Mouse (Mus musculus) embryonic stem cell, embryonic (primary cell): ENCODE measurements around the gene Palm3.

Experiments used
- CTCF ChIA-PET, 4 experiments: fragments of 300-600 bp in 2 of 4; fragments of 350-600 bp in 2 of 4; sonication (Branson Sonifier 250); formaldehyde crosslinking; loops; one replicate each; lab custom pipeline; 2022; ENCODE audit warnings: inconsistent platforms in 2 of 4; lab: Charles Lee
- POLR2A ChIA-PET, 4 experiments: fragments of 300-600 bp in 2 of 4; fragments of 350-600 bp in 2 of 4; sonication (Branson Sonifier 250); formaldehyde crosslinking; loops; one replicate each; lab custom pipeline; 2022; ENCODE audit warnings: antibody characterized with exemption in 4 of 4, inconsistent platforms in 1 of 4; lab: Charles Lee

The Palm3 gene

DNA sequence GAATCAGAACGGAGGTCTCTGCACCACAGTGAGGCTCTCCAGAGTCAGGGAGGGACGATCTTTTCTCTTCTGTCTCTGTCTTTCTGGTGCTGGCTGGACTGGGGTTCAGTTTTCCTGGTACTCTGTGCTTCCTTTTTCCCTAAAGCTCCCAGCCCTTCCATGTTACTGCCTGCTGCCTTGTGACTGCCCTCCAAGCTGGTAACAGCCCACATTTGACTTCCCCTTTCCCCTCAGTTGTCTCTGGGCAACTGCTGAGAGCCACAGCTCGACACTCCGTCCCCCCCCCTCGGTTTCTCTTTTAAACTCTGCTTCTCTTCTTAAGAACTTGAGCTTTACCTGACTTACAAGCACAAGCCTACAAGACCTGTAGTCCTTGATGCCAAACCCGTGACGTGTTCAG lies 32.0 kb upstream of the Palm3 start:
- CTCF ChIA-PET: interaction anchor here in 3 of 4 experiments (0.6 to 1.9 kb wide), 5 partner anchors 8 to 95 kb away, joined by 3 to 6 read pairs (median 4); partner anchors contain the start of gene Asf1b (in 1 of the 3)
- POLR2A ChIA-PET: interaction anchor here in 3 of 4 experiments (0.6 to 3.9 kb wide), 7 partner anchors 10 to 85 kb away, joined by 3 to 17 read pairs (median 3); partner anchors contain the start of genes 1700067K01Rik (in 1 of the 3), Asf1b (in 1 of the 3) and Gm10644 (in 1 of the 3)

- ChIA-PET POLR2A (no interaction called here), CTCF (no interaction called here)
These were observed 31.1 kb upstream of the Palm3 start for GRCm38 (mm10) chr8:83990170-83990569.

- POLR2A ChIA-PET: no interaction called here
- CTCF ChIA-PET: no interaction called here
These were observed 28.8 kb upstream of the Palm3 start for GRCm38 (mm10) chr8:83992488-83992887.

- ChIA-PET CTCF (interaction anchor here in 1 of 4 experiments (0.5 kb wide), 1 partner anchor 24 kb away, joined by 3 read pairs; no protein-coding TSS in a partner anchor), POLR2A (interaction anchor here in 2 of 4 experiments (0.7 to 1.8 kb wide), 5 partner anchors 9 to 504 kb away, joined by 3 to 7 read pairs (median 4); partner anchors contain the start of genes Asf1b (in 2 of the 2) and Gm10644 (in 2 of the 2))
These were observed 27.2 kb upstream of the Palm3 start for GRCm38 (mm10) chr8:83994030-83994429.

GRCm38 (mm10) chr8:83995973-83996372 lies 25.3 kb upstream of the Palm3 start:
- CTCF ChIA-PET: no interaction called here
- POLR2A ChIA-PET: interaction anchor here in 3 of 4 experiments (0.7 to 3.3 kb wide), 4 partner anchors 13 to 281 kb away, joined by 3 to 20 read pairs (median 4); partner anchors contain the start of genes Ddx39 (in 2 of the 3), Asf1b (in 1 of the 3) and Gm10644 (in 1 of the 3)

GRCm38 (mm10) chr8:83996567-83997505 lies 24.4 kb upstream of the Palm3 start:
- CTCF ChIA-PET: interaction anchor here in 2 of 4 experiments (0.6 to 1.8 kb wide), 7 partner anchors 11 to 542 kb away, joined by 3 to 14 read pairs (median 5); partner anchors contain the start of genes Asf1b (in 2 of the 2) and Gm10644 (in 2 of the 2)
- POLR2A ChIA-PET: interaction anchor here in 3 of 4 experiments (0.6 to 3.3 kb wide), 11 partner anchors 9 to 282 kb away, joined by 3 to 20 read pairs (median 3); partner anchors contain the start of genes Asf1b (in 1 of the 3), Ddx39 (in 1 of the 3), Gm10644 (in 1 of the 3) and Rfx1 (in 1 of the 3)

DNA sequence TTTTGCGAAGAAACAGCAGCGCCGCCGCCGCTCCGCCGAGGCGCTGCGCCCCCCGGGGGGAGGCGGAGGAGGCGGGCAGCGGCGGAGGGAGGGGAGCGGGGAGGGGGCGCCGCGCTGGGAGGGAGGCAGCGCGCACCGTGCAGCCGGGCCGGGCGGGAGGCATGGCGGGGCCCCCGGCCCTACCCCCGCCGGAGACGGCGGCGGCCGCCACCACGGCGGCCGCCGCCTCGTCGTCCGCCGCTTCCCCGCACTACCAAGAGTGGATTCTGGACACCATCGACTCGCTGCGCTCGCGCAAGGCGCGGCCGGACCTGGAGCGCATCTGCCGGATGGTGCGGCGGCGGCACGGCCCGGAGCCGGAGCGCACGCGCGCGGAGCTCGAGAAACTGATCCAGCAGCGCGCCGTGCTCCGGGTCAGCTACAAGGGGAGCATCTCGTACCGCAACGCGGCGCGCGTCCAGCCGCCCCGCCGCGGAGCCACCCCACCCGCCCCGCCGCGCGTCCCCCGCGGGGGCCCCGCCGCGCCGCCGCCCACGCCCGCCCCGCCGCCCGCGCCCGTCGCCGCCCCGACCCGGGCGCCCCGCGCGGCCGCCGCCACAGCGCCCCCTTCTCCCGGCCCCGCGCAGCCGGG lies 23.6 kb upstream of the Palm3 start, which contains the start of gene Samd1:
TSS of gene Samd1 (plus strand) at position 162 of the 631 bp plus-strand sequence.
- POLR2A ChIA-PET: interaction anchor here (0.6 to 3.3 kb wide), 11 partner anchors 11 to 981 kb away, joined by 3 to 20 read pairs (median 3); partner anchors contain the start of genes Asf1b (in 1 of the 4), Gm10644 (in 1 of the 4) and Rfx1 (in 1 of the 4)
- CTCF ChIA-PET: interaction anchor here in 3 of 4 experiments (0.6 to 1.8 kb wide), 7 partner anchors 11 to 362 kb away, joined by 3 to 14 read pairs (median 5); partner anchors contain the start of genes Asf1b (in 2 of the 3) and Gm10644 (in 2 of the 3)

DNA sequence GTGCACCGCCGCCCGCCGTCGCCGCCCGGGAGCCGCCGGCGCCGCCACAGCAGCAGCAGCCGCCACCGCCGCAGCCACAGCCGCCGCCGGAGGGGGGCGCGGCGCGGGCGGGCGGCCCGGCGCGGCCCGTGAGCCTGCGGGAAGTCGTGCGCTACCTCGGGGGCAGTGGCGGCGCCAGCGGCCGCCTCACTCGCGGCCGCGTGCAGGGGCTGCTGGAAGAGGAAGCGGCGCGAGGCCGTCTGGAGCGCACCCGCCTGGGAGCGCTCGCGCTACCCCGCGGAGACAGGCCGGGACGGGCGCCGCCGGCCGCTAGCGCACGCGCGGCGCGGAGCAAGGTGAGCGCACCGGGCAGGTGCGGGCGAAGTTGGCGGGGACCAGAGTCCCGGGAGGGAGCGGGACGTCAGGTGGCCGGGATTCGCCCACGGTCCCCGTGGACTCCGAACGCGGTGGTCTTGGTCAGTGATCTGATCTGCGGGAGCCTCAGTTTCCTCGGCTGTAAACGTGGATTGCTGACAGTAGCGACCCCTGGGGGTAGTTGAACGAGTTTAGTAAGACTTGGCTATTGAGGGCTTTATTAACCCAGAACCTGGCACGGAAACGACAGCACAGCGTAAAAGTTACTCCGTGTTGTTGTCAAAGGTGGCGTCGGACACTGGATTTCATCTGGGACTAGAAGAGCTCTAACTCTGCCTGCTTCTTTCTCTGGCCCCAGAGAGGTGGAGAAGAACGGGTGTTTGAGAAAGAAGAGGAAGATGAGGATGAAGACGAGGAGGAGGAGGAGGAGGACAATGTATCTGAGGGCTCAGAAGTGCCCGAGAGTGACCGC lies 22.8 kb upstream of the Palm3 start:
- POLR2A ChIA-PET: interaction anchor here (0.6 to 4.5 kb wide), 13 partner anchors 10 to 981 kb away, joined by 3 to 29 read pairs (median 3); partner anchors contain the start of genes Asf1b (in 1 of the 4), Ddx39 (in 1 of the 4) and Gm10644 (in 1 of the 4)
- CTCF ChIA-PET: interaction anchor here (0.7 to 1.8 kb wide), 8 partner anchors 10 to 363 kb away, joined by 3 to 14 read pairs (median 3); partner anchors contain the start of genes Asf1b (in 2 of the 4) and Gm10644 (in 2 of the 4)

- ChIA-PET CTCF (interaction anchor here (0.5 to 1.1 kb wide), 7 partner anchors 9 to 330 kb away, joined by 3 to 10 read pairs (median 3); partner anchors contain the start of genes Asf1b (in 1 of the 4) and Gm10644 (in 1 of the 4)), POLR2A (interaction anchor here in 3 of 4 experiments (0.6 to 4.5 kb wide), 10 partner anchors 9 to 285 kb away, joined by 3 to 29 read pairs (median 4); partner anchors contain the start of genes Asf1b (in 2 of the 3), Gm10644 (in 2 of the 3), Dcaf15 (in 1 of the 3) and Ddx39 (in 1 of the 3))
These were observed 22.1 kb upstream of the Palm3 start for GRCm38 (mm10) chr8:83999057-83999705.

- CTCF ChIA-PET: interaction anchor here in 2 of 4 experiments (0.5 to 1.1 kb wide), 3 partner anchors 24 to 180 kb away, joined by 3 to 10 read pairs (median 5); partner anchors contain the start of genes Asf1b (in 1 of the 2) and Gm10644 (in 1 of the 2)
These were observed 21.4 kb upstream of the Palm3 start for GRCm38 (mm10) chr8:83999825-84000224.

GRCm38 (mm10) chr8:84001281-84002000 lies 19.8 kb upstream of the Palm3 start, which contains the start of gene 1700067K01Rik:
Gene 1700067K01Rik, plus strand, starts transcription at chr8:84001502.
- ChIA-PET CTCF (interaction anchor here in 3 of 4 experiments (0.5 to 1.4 kb wide), 10 partner anchors 9 to 927 kb away, joined by 3 to 12 read pairs (median 3); partner anchors contain the start of genes Asf1b (in 2 of the 3) and Gm10644 (in 2 of the 3)), POLR2A (interaction anchor here (0.5 to 4.5 kb wide), 46 partner anchors 9 to 501 kb away, joined by 3 to 29 read pairs (median 3); partner anchors contain the start of genes Asf1b (in 3 of the 4), Gm10644 (in 3 of the 4), Dcaf15 (in 2 of the 4) and Ddx39 (in 2 of the 4))

More at GRCm38 (mm10) chr8:83999825-84000224, 21.4 kb upstream of the Palm3 start:
- POLR2A ChIA-PET: interaction anchor here in 3 of 4 experiments (0.5 to 4.5 kb wide), 12 partner anchors 9 to 285 kb away, joined by 3 to 29 read pairs (median 4); partner anchors contain the start of genes Asf1b (in 2 of the 3), Gm10644 (in 2 of the 3), Dcaf15 (in 1 of the 3) and Ddx39 (in 1 of the 3)

DNA sequence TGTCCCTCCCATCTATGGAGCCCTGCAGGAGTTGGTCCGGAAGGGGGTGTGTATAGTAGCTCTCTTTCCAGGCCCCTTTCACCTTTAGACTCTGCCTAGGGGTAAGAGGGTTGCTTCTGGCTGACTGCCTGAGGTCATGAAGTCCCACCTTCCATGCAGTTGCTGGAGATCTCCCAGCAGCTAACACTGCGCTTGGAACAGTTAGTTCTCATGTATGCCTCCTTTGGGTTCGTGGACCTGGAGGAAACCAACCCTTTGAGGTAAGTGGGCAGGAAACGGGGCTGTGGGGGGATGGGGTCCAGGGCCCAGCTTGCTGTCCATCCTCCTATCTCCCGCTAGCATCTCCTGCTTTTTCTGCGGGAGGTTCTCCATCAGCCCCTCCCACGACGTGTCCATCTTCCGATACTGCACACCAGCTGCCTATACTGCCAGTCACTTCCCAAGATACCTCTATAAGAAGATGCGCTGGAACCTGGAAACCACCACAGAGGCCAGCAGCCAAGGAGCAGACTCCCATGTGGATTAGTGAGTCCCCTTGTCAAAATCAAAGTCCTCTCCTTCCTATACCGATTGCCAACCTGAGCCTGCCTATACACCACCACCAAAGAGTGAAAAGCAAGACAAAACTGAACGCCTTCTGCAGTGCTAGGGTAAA lies 18.2 kb upstream of the Palm3 start:
- ChIA-PET POLR2A (interaction anchor here in 3 of 4 experiments (0.6 to 4.5 kb wide), 8 partner anchors 7 to 771 kb away, joined by 3 to 29 read pairs (median 5); partner anchors contain the start of genes Asf1b (in 2 of the 3) and Gm10644 (in 2 of the 3)), CTCF (interaction anchor here in 1 of 4 experiments (1.3 kb wide), 1 partner anchor 73 kb away, joined by 3 read pairs; no protein-coding TSS in a partner anchor)

DNA sequence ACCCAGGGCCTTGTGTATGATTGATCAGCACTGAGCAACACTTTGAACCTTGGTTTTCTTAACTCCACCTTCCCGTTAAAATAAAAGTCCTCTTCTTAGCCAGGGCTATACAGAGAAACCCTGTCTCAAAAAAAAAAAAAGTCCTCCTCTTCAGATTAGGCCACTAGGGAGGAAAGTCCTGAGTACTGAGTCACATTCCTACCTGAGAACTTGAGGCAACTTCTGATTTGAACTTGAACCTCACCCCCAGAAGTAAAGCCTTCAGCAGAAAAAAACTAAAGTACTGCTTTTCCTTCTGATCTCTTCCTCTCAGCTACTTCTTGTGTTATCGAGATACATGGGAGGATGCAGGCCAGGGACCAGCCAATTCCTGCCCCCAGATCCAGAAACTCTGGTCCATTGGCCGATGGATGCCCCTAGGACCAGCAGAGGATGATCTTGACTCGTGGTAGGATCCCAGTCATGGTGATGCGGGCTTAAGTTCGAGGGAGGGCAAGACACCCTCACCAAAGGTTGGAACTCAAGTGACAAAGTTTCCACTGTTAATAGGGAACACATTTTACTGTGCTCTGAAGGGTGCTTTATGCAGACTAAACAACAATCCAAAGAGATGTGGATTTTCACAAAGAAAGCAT lies 17.5 kb upstream of the Palm3 start:
- POLR2A ChIA-PET: interaction anchor here in 3 of 4 experiments (0.6 to 0.8 kb wide), 6 partner anchors 9 to 433 kb away, joined by 3 to 6 read pairs (median 4); partner anchors contain the start of genes Asf1b (in 1 of the 3), Gm10644 (in 1 of the 3) and Rfx1 (in 1 of the 3)

More for the DNA sequence above, 17.5 kb upstream of the Palm3 start:
- CTCF ChIA-PET: no interaction called here
